Mouse (Mus musculus) small intestine, adult 2 months (tissue): ENCODE results near the gene Cenpk.

Experiments used
- CTCF ChIP-seq: fragments of 200-500 bp; IDR thresholded peaks from 2 replicates; pipeline ENCODE4 v1.5.1; 2012; ENCODE audit warnings: low read depth, mild to moderate bottlenecking, control low read depth, inconsistent platforms, low read length, moderate library complexity, mixed read lengths; ENCODE audit not compliant: insufficient replicate concordance, insufficient read length; ENCODE audit errors: extremely low read depth
- POLR2A ChIP-seq: fragments of 200-500 bp; IDR thresholded peaks from 2 replicates; pipeline ENCODE4 v1.6.1; 2012; ENCODE audit warnings: low read depth, mild to moderate bottlenecking, control low read depth, inconsistent platforms, low read length, moderate library complexity

GRCm38 (mm10) chr13:104187357-104187756 is 41.1 kb upstream of the Cenpk start:
- TF ChIP-seq CTCF (no peak), POLR2A (no peak)
